Mouse (Mus musculus) midbrain, embryonic 13.5 days (tissue): Measurements from ENCODE around the gene Mrpl30. TPM values are rescaled to one million over a fixed set of nuclear protein-coding genes. Genes with fewer than 3 reads are reported as not detected.
A peak's percentile ranks its signal among the peaks of the same experiment; 100 is the strongest.

ENCODE experiments used
- ATAC-seq: fragments of 200-750 bp; cut with Nextera tagmentation; 2 replicates; pipeline ENCODE4 v1.8.0; 2017; ENCODE audit warnings: mild to moderate bottlenecking, moderate TSS enrichment, moderate library complexity
- H3K27ac ChIP-seq: fragments of 300-500 bp; sonication (generic); 2 replicates; pipeline ENCODE4 v1.5.1; 2015; ENCODE audit warnings: inconsistent platforms, mild to moderate bottlenecking, moderate library complexity
- H3K27me3 ChIP-seq: fragments of 300-500 bp; sonication (generic); 2 replicates; pipeline ENCODE4 v1.6.1; 2015; ENCODE audit warnings: mild to moderate bottlenecking, inconsistent platforms
- H3K36me3 ChIP-seq: fragments of 300-500 bp; sonication (generic); 2 replicates; pipeline ENCODE4 v1.6.1; 2015; ENCODE audit warnings: mild to moderate bottlenecking, inconsistent platforms
- H3K4me1 ChIP-seq: fragments of 300-500 bp; sonication (generic); replicated peaks from 2 replicates; pipeline ENCODE4 v1.6.1; 2015; ENCODE audit warnings: inconsistent platforms
- H3K4me2 ChIP-seq: fragments of 300-500 bp; sonication (generic); replicated peaks from 2 replicates; pipeline ENCODE4 v1.6.1; 2015; ENCODE audit warnings: moderate library complexity, mild to moderate bottlenecking, inconsistent platforms
- H3K4me3 ChIP-seq: fragments of 300-500 bp; sonication (generic); replicated peaks from 2 replicates; pipeline ENCODE4 v1.5.1; 2015; ENCODE audit warnings: mild to moderate bottlenecking, inconsistent platforms
- H3K9ac ChIP-seq: fragments of 300-500 bp; sonication (generic); replicated peaks from 2 replicates; pipeline ENCODE4 v1.6.1; 2015; ENCODE audit warnings: mild to moderate bottlenecking, inconsistent platforms
- H3K9me3 ChIP-seq: fragments of 300-500 bp; sonication (generic); 2 replicates; pipeline ENCODE4 v1.6.1; 2016; ENCODE audit warnings: mild to moderate bottlenecking, inconsistent platforms
- WGBS: fragments of 180-500 bp; shearing (Covaris S2); methylation state at CpG from one replicate; pipeline ENCODE4 v1.1.7; 2015; 5-methylcytosine and 5-hydroxymethylcytosine counted together
- polyA plus RNA-seq: library from polyadenylated mRNA; unstranded; fragments of >200 nt; fragmentation: Nextera tagmentation; extraction: Ambion mirVana; gene quantifications from 2 replicates; pipeline ENCODE4 v1.2.1, GENCODE M21; 2015

Gene Mrpl30
- polyA plus RNA-seq, 1 experiment from 2014 or later: 245 TPM

- Histone ChIP-seq H3K36me3 (peaks cover 27% of the 10 kb centered on the region), H3K4me2 (peak overlapping the region; percentile 69), H3K27me3 (peaks cover 15% of the 10 kb centered on the region), H3K27ac (peak overlapping the region; percentile 71), H3K4me3 (peak overlapping the region; percentile 55), H3K4me1 (peaks cover 12% of the 10 kb centered on the region), H3K9ac (peak overlapping the region; percentile 61), H3K9me3 (no peaks in the 10 kb centered on the region)
- peak; percentile 94 for ATAC-seq
- WGBS: 6% methylated on average over 33 of the region's 33 CpGs
Observed at GRCm38 (mm10) chr1:37872131-37873067, 17.9 kb upstream of the Mrpl30 start.

- peak overlapping the region; percentile 69 for H3K4me2 ChIP-seq
- H3K27me3 ChIP-seq: peaks cover 11% of the 10 kb centered on the region
- H3K27ac ChIP-seq: no peak overlapping the region
- ATAC-seq: no peak
- H3K9me3 ChIP-seq: no peaks in the 10 kb centered on the region
- H3K4me1 ChIP-seq: peaks cover 12% of the 10 kb centered on the region
- H3K4me3 ChIP-seq: 0 out of 2 replicates have a peak overlapping the region, but pooled peaks have one; percentile 55
- 94% methylated on average over 4 of the region's 4 CpGs for WGBS
- H3K36me3 ChIP-seq: peaks cover 35% of the 10 kb centered on the region
- no peak overlapping the region for H3K9ac ChIP-seq
Observed at GRCm38 (mm10) chr1:37873157-37873556, 17.1 kb upstream of the Mrpl30 start.

DNA sequence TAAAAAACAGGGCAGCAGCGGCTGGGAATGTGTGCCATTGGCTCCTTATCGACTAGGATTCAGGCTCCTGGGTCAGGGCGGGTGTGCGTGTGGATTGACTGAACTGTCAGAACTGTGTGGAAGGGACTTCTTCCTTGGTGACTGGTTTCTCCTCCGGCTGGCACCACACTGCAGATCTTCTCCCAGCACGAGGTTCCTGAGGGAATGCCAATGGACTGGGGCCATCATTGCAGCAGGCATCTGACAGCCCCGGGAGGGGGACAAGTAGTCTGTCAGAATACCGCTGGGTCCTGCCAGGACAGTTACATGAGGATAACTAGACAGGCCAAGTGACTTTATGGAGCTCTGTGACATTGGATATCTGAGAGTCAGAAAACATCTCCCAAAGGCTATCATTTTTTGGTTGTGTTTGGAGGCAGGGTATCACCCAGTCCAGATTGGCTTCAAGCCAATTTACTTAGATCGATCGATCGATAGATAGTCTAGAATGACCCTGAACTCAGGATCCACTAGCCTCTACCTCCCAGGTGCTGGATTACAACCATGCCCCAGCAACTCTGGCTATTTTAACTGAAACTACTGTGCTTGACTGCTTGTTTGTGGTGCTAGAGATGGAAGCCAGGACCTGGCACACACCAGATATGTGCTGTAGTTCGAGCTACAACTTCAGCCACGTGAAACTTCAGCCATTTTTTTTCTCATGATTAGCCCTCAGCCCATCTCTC lies 12.4 kb upstream of the Mrpl30 start:
- Histone ChIP-seq H3K4me1 (peaks cover 3% of the 10 kb centered on the region; the same call in 1 of the 2 replicates), H3K9me3 (no peaks in the 10 kb centered on the region), H3K27me3 (no peaks in the 10 kb centered on the region), H3K27ac (no peak overlapping the region), H3K36me3 (peaks cover 64% of the 10 kb centered on the region), H3K9ac (no peak overlapping the region), H3K4me3 (no peak overlapping the region), H3K4me2 (no peak overlapping the region)
- 97% methylated on average over 13 of the region's 13 CpGs for WGBS
- no peak for ATAC-seq

DNA sequence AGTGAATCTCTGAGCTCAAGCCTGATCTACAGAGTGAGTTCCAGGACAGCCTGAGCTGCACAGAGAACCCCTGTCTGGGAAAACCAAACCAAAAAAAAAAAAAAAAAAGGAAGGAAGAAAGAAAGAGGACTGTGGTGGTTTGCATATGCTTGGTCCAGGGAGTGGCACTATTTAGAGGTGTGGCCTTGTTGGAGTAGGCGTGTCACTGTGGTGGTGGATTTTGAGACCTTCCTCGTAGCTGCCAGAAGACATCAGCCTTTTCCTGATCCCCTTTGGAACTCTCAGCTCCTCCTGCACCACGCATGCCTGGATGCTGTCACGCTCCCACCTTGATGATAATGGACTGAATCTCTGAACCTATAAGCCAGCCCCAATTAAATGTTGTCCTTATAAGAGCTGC lies 6.9 kb upstream of the Mrpl30 start:
- ATAC-seq: no peak
- H3K4me2 ChIP-seq: no peak overlapping the region
- WGBS: 97% methylated on average over 4 of the region's 4 CpGs
- peaks cover 43% of the 10 kb centered on the region for H3K36me3 ChIP-seq
- no peaks in the 10 kb centered on the region for H3K4me1 ChIP-seq
- no peak overlapping the region for H3K9ac ChIP-seq
- no peak overlapping the region for H3K4me3 ChIP-seq
- no peak overlapping the region for H3K27ac ChIP-seq
- no peaks in the 10 kb centered on the region for H3K9me3 ChIP-seq
- no peaks in the 10 kb centered on the region for H3K27me3 ChIP-seq

DNA sequence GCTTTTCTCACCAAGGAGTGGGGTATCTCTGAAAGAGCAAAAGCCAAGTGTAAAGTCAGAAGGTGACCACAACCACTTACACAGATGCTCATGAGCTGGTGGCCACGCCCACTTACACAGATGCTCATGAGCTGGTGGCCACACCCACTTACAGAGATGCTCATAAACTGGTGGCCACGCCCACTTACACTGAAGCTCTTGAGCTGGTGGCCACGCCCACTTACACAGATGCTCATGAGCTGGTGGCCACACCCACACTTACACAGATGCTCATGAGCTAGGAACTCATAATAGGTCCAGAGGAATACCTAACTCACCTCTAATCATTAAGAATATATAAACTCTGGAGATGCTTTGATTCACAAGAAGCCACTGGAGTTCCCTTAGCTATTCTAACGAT lies 5.8 kb upstream of the Mrpl30 start:
- Histone ChIP-seq H3K4me1 (peaks cover 5% of the 10 kb centered on the region), H3K9me3 (no peaks in the 10 kb centered on the region), H3K36me3 (peaks cover 33% of the 10 kb centered on the region), H3K27me3 (no peaks in the 10 kb centered on the region), H3K9ac (no peak overlapping the region), H3K4me3 (no peak overlapping the region), H3K27ac (no peak overlapping the region), H3K4me2 (no peak overlapping the region)
- WGBS: 77% methylated on average over 4 of the region's 4 CpGs
- ATAC-seq: no peak

- ATAC-seq: no peak
- peak overlapping the region; percentile 77; the same call in 1 of the 2 replicates for H3K9ac ChIP-seq
- 82% methylated on average over 7 of the region's 7 CpGs for WGBS
Observed at GRCm38 (mm10) chr1:37889206-37889605, 1.1 kb upstream of the Mrpl30 start.

DNA sequence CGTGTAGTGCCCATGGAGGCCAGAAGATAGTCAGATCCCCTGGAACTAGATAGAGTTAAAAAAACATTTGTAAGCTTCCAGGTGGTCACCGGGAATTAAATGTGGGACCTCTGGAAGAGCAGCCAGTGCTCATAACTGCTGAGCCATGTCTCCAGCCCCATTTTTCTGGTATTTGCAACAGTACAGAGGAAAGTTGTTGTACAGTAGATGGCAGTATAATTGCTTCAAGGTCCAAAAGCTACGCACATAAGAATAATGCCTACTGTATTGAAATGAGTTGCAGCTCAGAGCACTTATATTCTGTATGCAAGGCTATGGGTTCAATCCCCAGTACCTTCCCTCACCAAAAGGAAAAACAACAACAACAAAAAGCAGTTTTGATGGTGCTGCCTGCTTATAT lies 1.1 kb downstream of the Mrpl30 start:
- peaks cover 25% of the 10 kb centered on the region for H3K36me3 ChIP-seq
- H3K9me3 ChIP-seq: no peaks in the 10 kb centered on the region
- no peak overlapping the region for H3K27ac ChIP-seq
- 81% methylated on average over 3 of the region's 3 CpGs for WGBS
- H3K27me3 ChIP-seq: no peaks in the 10 kb centered on the region
- peaks cover 27% of the 10 kb centered on the region for H3K4me1 ChIP-seq
- no peak for ATAC-seq
- peak overlapping the region; percentile 65 for H3K4me2 ChIP-seq
- H3K9ac ChIP-seq: no peak overlapping the region
- H3K4me3 ChIP-seq: peak overlapping the region; percentile 65

More at GRCm38 (mm10) chr1:37889206-37889605, 1.1 kb upstream of the Mrpl30 start:
- peaks cover 27% of the 10 kb centered on the region for H3K4me1 ChIP-seq
- H3K27me3 ChIP-seq: no peaks in the 10 kb centered on the region
- peak overlapping the region; percentile 65 for H3K4me2 ChIP-seq
- H3K9me3 ChIP-seq: no peaks in the 10 kb centered on the region
- no peak overlapping the region for H3K27ac ChIP-seq
- H3K4me3 ChIP-seq: peak overlapping the region; percentile 65
- H3K36me3 ChIP-seq: peaks cover 9% of the 10 kb centered on the region

DNA sequence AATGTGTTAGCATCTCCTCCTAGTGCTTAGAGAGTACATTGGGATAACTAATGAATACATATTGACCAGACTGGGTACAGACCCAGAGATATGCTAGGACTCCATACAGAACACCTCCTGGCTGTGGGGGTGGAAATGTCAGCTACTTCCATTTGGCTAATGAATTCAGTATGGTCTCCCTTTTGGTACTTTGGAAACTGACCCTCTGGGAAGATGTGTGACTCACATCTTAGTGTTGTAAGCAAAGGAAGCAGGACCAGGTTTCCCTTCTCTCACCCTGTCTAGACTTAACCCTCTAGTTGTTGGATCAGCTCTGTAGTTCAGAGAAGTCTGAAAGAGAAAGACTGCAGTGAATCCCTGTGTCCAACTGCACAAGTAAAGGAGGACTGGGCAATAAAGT lies 4.3 kb downstream of the Mrpl30 start:
- no peak for ATAC-seq
- no peak overlapping the region for H3K9ac ChIP-seq
- H3K27me3 ChIP-seq: no peaks in the 10 kb centered on the region
- H3K4me2 ChIP-seq: no peak overlapping the region
- H3K36me3 ChIP-seq: peaks cover 53% of the 10 kb centered on the region
- no peaks in the 10 kb centered on the region for H3K9me3 ChIP-seq
- no peak overlapping the region for H3K27ac ChIP-seq
- H3K4me3 ChIP-seq: no peak overlapping the region
- peaks cover 20% of the 10 kb centered on the region for H3K4me1 ChIP-seq

GRCm38 (mm10) chr1:37899816-37900215 lies 9.5 kb downstream of the Mrpl30 start:
- Histone ChIP-seq H3K4me1 (no peaks in the 10 kb centered on the region), H3K27me3 (no peaks in the 10 kb centered on the region), H3K4me2 (no peak overlapping the region), H3K9me3 (no peaks in the 10 kb centered on the region), H3K9ac (no peak overlapping the region), H3K36me3 (peaks cover 53% of the 10 kb centered on the region), H3K27ac (no peak overlapping the region), H3K4me3 (no peak overlapping the region)
- 91% methylated on average over 4 of the region's 4 CpGs for WGBS
- ATAC-seq: no peak

- WGBS: 59% methylated on average over 6 of the region's 6 CpGs
Observed at GRCm38 (mm10) chr1:37900288-37900687, 10.0 kb downstream of the Mrpl30 start.

DNA sequence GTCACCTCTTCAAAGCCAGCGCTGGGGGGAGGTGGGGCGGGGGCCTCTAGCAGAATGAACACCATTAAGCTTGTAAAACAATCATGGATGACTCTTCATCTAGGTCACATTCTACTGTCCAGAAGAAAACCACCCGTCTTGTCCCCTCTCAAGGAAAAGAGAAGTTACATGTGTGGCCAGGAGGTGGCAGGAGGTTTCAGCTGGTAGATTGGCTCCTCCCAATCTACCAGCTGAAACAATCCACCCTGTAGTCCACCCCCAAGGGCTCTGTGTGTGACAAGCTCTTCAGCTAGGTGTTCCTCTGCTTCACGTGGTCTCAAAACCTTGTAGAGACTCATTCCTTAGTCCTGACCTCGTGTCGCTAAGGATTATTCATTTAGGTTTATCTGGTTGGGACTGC lies 12.9 kb downstream of the Mrpl30 start:
- Histone ChIP-seq H3K9ac (no peak overlapping the region), H3K27me3 (no peaks in the 10 kb centered on the region), H3K9me3 (no peaks in the 10 kb centered on the region), H3K4me3 (no peak overlapping the region), H3K27ac (no peak overlapping the region), H3K4me2 (no peak overlapping the region), H3K4me1 (no peaks in the 10 kb centered on the region), H3K36me3 (peaks cover 25% of the 10 kb centered on the region)
- no peak for ATAC-seq
- WGBS: 39% methylated on average over 6 of the region's 6 CpGs

More at GRCm38 (mm10) chr1:37900288-37900687, 10.0 kb downstream of the Mrpl30 start:
- Histone ChIP-seq H3K4me3 (no peak overlapping the region), H3K4me1 (no peaks in the 10 kb centered on the region), H3K9ac (no peak overlapping the region), H3K4me2 (no peak overlapping the region), H3K27ac (no peak overlapping the region), H3K36me3 (peaks cover 50% of the 10 kb centered on the region), H3K9me3 (no peaks in the 10 kb centered on the region), H3K27me3 (no peaks in the 10 kb centered on the region)
- no peak for ATAC-seq

DNA sequence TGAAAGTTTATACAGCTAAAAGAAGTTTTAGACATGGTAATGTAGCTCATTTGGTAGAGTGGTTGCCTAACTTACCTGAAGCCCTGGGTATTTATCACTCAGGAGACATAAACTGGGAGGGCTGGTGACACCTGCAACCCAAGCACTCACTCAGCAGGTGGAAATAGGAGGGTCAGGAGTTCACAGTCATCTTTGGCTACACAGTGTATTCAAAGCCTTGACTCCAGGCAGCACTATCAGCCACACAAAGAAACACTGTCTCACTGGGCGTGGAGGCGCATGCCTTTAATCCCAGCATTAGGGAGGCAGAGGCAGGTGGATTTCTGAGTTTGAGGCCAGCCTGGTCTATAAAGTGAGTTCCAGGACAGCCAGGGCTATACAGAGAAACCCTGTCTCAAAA lies 22.5 kb downstream of the Mrpl30 start:
- no peak for ATAC-seq
- Histone ChIP-seq H3K4me3 (no peak overlapping the region), H3K4me2 (no peak overlapping the region), H3K27me3 (no peaks in the 10 kb centered on the region), H3K4me1 (no peaks in the 10 kb centered on the region), H3K27ac (no peak overlapping the region), H3K36me3 (no peaks in the 10 kb centered on the region), H3K9ac (no peak overlapping the region), H3K9me3 (no peaks in the 10 kb centered on the region)
- 75% methylated on average over 2 of the region's 2 CpGs for WGBS
